Mouse (Mus musculus): ENCODE measurements around the gene Sarm1. TPM values are rescaled to one million over a fixed set of nuclear protein-coding genes. Genes with fewer than 3 reads are reported as not detected.
A peak's percentile ranks its signal among the peaks of the same experiment; 100 is the strongest.

The Sarm1 gene
- polyA plus RNA-seq, 1 experiment from 2014 or later = 0.14 TPM

DNA sequence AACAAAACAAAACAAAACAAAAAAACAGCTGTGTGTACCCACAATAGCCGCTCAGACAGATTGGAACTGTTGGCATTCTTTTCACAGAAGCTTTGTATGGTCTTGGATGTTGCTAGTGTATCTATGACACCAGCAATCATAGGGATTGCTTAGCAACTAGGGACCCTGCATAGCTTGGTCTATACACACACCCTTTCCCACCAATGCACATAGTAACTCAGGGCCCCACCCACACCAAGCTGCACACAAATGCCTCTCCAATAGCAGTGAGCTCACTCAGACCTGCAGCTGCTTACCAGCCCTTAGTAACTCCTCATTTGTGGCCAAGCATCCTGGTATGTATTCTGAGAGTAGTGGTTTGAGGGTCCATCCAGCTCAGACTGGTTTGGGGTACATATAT, 49.3 kb downstream of the Sarm1 start:
- no peaks in the 10 kb centered on the region for H3K36me3 ChIP-seq (replicated peaks; ENCODE audit: insufficient read depth, low read length)
- H3K9ac ChIP-seq (replicated peaks) = no peak overlapping the region
- WGBS (ENCODE audit: insufficient replicate concordance) = 78% methylated on average over 1 of the region's 1 CpGs
- H3K4me2 ChIP-seq (ENCODE audit: low read depth, low read length) = no peak overlapping the region
- no peaks in the 10 kb centered on the region for H3K27me3 ChIP-seq (ENCODE audit: insufficient read depth, low read length)
- DNase-seq = no peak
- no peak for TF ChIP-seq EP300 (IDR thresholded peaks at IDR 0.05; ENCODE audit: low read depth)
- TF ChIP-seq CTCF (IDR thresholded peaks at IDR 0.05; ENCODE audit: low read depth) = no peak
- H3K4me1 ChIP-seq (ENCODE audit: insufficient read depth) = no peaks in the 10 kb centered on the region
- no peaks in the 10 kb centered on the region for H3K9me3 ChIP-seq (ENCODE audit: low read length)
- H3K4me3 ChIP-seq (ENCODE audit: low read depth, low read length) = no peak overlapping the region
- ATAC-seq = no peak
- H3K27ac ChIP-seq (ENCODE audit: low read depth) = no peak overlapping the region

DNA sequence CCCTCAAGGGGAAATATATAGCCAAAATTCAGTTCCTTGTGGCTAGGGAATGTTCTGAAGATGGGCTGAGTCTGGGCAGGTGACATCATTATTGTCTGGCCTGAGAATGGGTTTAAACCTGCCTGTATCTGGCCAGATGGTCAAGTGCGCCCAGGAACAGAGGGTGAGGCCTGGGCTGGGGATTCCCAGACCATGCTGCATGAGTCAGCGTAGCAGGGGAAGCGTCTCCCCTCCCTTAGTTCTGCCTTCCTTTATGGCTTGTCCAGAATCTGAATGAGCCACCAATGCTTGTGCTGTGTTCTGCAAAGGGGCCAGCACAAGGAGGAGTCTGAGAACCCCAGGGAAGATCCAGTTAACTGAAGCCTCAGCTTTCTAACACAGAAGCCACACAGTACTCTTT, 50.4 kb downstream of the Sarm1 start:
- ATAC-seq = no peak
- no peak for DNase-seq
- H3K4me3 ChIP-seq (ENCODE audit: low read depth, low read length) = no peak overlapping the region
- no peak overlapping the region for H3K9ac ChIP-seq (replicated peaks)
- 49% methylated on average over 3 of the region's 3 CpGs for WGBS (ENCODE audit: insufficient replicate concordance)
- H3K36me3 ChIP-seq (replicated peaks; ENCODE audit: insufficient read depth, low read length) = no peaks in the 10 kb centered on the region
- H3K27me3 ChIP-seq (ENCODE audit: insufficient read depth, low read length) = no peaks in the 10 kb centered on the region
- no peaks in the 10 kb centered on the region for H3K4me1 ChIP-seq (ENCODE audit: insufficient read depth)
- TF ChIP-seq EP300 (IDR thresholded peaks at IDR 0.05; ENCODE audit: low read depth) (no peak), CTCF (IDR thresholded peaks at IDR 0.05; ENCODE audit: low read depth) (no peak)
- no peak overlapping the region for H3K4me2 ChIP-seq (ENCODE audit: low read depth, low read length)
- no peaks in the 10 kb centered on the region for H3K9me3 ChIP-seq (ENCODE audit: low read length)
- no peak overlapping the region for H3K27ac ChIP-seq (ENCODE audit: low read depth)

DNA sequence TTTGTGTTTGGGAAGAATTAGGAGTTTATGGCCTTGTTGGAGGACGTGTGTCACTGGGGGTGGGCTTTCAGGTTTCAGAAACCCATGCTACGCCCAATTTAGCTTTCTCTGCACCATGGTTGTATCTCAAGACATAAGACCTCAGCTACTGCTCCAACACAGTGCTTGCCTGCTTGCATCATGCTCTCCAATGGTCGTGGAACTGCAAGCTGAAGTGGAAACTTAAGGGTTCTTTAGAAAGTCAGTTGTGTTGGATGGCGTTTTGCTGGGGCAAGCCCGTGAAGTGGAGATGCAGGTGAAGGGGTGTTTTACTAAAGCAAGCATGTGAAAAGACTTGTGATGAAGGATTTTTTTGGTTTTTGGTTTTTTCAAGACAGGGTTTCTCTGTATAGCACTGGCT, 54.4 kb downstream of the Sarm1 start:
- H3K4me1 ChIP-seq (ENCODE audit: insufficient read depth) = no peaks in the 10 kb centered on the region
- TF ChIP-seq EP300 (IDR thresholded peaks at IDR 0.05; ENCODE audit: low read depth) (no peak), CTCF (IDR thresholded peaks at IDR 0.05; ENCODE audit: low read depth) (no peak)
- H3K27ac ChIP-seq (ENCODE audit: low read depth) = no peak overlapping the region
- 72% methylated on average over 5 of the region's 5 CpGs for WGBS (ENCODE audit: insufficient replicate concordance)
- no peak overlapping the region for H3K4me2 ChIP-seq (ENCODE audit: low read depth, low read length)
- DNase-seq = no peak
- H3K27me3 ChIP-seq (ENCODE audit: insufficient read depth, low read length) = no peaks in the 10 kb centered on the region
- H3K9ac ChIP-seq (replicated peaks) = no peak overlapping the region
- H3K9me3 ChIP-seq (ENCODE audit: low read length) = no peaks in the 10 kb centered on the region
- H3K4me3 ChIP-seq (ENCODE audit: low read depth, low read length) = no peak overlapping the region
- H3K36me3 ChIP-seq (replicated peaks; ENCODE audit: insufficient read depth, low read length) = no peaks in the 10 kb centered on the region
- no peak for ATAC-seq

DNA sequence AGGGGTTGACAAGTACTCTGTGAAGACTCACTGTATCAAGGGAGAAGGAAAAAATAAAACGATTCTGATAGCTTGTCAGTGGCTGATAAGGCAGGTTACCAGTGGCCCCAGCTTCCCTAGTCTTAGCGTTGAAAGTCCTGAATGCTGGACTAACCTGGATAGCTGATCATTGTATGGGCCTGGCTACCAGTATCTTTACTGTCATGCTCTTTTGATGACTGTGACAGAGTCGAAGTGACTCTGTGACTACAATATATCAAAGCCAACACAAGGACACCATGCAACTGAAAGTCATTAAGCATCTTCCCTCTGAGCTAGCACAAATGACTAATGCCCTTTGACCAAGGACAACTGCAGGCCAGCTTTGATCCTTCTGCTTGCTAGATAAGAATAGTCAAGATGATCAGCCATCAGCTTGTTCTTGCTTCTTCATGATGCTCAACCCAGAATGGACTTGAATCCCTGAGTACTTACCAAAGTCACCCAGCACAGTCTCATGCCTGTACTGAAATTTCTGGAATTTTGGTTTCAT, 59.1 kb downstream of the Sarm1 start:
- no peak for ATAC-seq
- WGBS (ENCODE audit: insufficient replicate concordance) = 59% methylated on average over 3 of the region's 3 CpGs

DNA sequence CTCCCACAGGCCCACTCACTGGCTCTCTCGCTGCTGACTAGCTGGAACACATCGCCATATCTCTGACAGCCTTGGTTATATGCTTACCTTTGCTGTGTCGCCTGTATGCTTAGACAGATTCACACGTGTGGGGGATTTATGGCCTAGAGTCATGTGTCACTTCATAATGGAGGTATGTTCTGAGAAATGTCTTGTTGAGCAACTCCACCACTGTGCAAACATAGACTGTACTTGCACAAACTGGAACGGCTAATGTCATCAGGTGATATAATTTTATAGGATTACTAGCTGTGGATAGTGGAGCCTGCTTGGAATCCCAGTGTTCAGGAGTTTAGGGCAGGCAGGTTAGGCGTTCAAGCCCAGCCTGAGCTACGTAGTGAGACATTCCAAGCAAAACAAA, 60.4 kb downstream of the Sarm1 start:
- Histone ChIP-seq H3K27ac (ENCODE audit: low read depth) (no peak overlapping the region), H3K27me3 (ENCODE audit: insufficient read depth, low read length) (no peaks in the 10 kb centered on the region), H3K9me3 (ENCODE audit: low read length) (no peaks in the 10 kb centered on the region), H3K4me2 (ENCODE audit: low read depth, low read length) (no peak overlapping the region), H3K36me3 (replicated peaks; ENCODE audit: insufficient read depth, low read length) (no peaks in the 10 kb centered on the region), H3K9ac (replicated peaks) (no peak overlapping the region), H3K4me1 (ENCODE audit: insufficient read depth) (peaks cover 4% of the 10 kb centered on the region; the same call in 1 of the 2 replicates), H3K4me3 (ENCODE audit: low read depth, low read length) (no peak overlapping the region)
- 70% methylated on average over 7 of the region's 7 CpGs for WGBS (ENCODE audit: insufficient replicate concordance)
- DNase-seq (no peak), ATAC-seq (no peak)
- TF ChIP-seq CTCF (IDR thresholded peaks at IDR 0.05; ENCODE audit: low read depth) (no peak), EP300 (IDR thresholded peaks at IDR 0.05; ENCODE audit: low read depth) (no peak)

More for the DNA sequence above, 59.1 kb downstream of the Sarm1 start:
- no peak for DNase-seq
- H3K9ac ChIP-seq (replicated peaks) = no peak overlapping the region
- no peaks in the 10 kb centered on the region for H3K36me3 ChIP-seq (replicated peaks; ENCODE audit: insufficient read depth, low read length)
- H3K4me3 ChIP-seq (ENCODE audit: low read depth, low read length) = no peak overlapping the region
- H3K4me1 ChIP-seq (ENCODE audit: insufficient read depth) = peaks cover 4% of the 10 kb centered on the region; the same call in 1 of the 2 replicates
- TF ChIP-seq EP300 (IDR thresholded peaks at IDR 0.05; ENCODE audit: low read depth) (no peak), CTCF (IDR thresholded peaks at IDR 0.05; ENCODE audit: low read depth) (no peak)
- no peak overlapping the region for H3K27ac ChIP-seq (ENCODE audit: low read depth)
- H3K27me3 ChIP-seq (ENCODE audit: insufficient read depth, low read length) = no peaks in the 10 kb centered on the region
- H3K4me2 ChIP-seq (ENCODE audit: low read depth, low read length) = no peak overlapping the region
- no peaks in the 10 kb centered on the region for H3K9me3 ChIP-seq (ENCODE audit: low read length)

DNA sequence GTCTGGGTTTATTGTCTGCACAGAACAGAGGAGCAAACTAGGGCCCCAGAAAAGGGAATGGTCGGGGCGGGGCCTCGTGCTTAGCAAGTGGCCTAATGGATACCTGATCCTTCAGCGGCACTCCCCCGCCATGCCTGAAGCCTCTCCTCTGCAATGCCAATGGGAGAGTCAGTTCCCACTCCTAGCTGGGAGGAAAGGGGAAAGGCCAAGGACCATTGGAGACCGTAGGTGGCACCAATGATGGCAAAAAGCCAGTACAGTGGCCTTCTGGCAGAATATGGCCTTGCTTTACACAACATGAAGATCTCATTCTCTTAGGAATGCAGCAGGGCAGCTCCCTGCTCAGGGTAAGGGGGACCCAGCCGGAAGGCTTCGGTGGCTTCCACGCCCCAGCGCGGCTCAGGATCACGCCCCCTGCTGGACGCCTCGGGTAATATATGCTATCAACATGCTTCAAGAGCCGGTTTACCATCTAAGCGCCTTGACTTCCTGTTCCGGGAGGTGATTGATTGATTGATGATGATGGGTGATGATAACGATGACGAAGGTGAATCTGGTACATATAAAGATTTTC, 61.7 kb downstream of the Sarm1 start:
- DNase-seq (peak; percentile 69), ATAC-seq (no peak)
- Histone ChIP-seq H3K27me3 (ENCODE audit: insufficient read depth, low read length) (no peaks in the 10 kb centered on the region), H3K9me3 (ENCODE audit: low read length) (no peaks in the 10 kb centered on the region), H3K27ac (ENCODE audit: low read depth) (no peak overlapping the region), H3K9ac (replicated peaks) (no peak overlapping the region), H3K36me3 (replicated peaks; ENCODE audit: insufficient read depth, low read length) (no peaks in the 10 kb centered on the region), H3K4me2 (ENCODE audit: low read depth, low read length) (no peak overlapping the region), H3K4me3 (ENCODE audit: low read depth, low read length) (no peak overlapping the region), H3K4me1 (ENCODE audit: insufficient read depth) (peaks cover 4% of the 10 kb centered on the region; the same call in 1 of the 2 replicates)
- TF ChIP-seq EP300 (IDR thresholded peaks at IDR 0.05; ENCODE audit: low read depth) (no peak), CTCF (IDR thresholded peaks at IDR 0.05; ENCODE audit: low read depth) (peak; percentile 73)
- WGBS (ENCODE audit: insufficient replicate concordance) = 12% methylated on average over 19 of the region's 19 CpGs

Data from liver, postnatal 0 days (tissue).